Mouse (Mus musculus) CH12.LX (cell line): ENCODE data around the gene Tpx2. TPM values are rescaled to one million over a fixed set of nuclear protein-coding genes. Genes with fewer than 3 reads are reported as not detected.

ENCODE experiments used
- DNase-seq: peaks from one replicate; pipeline ENCODE4 v3.0.0-alpha.2; 2013; ENCODE audit errors: extremely low read depth
- H3K27ac ChIP-seq: 2 replicates; pipeline ENCODE4 v1.5.1; 2012; ENCODE audit warnings: low read depth, mild to moderate bottlenecking, control low read depth, moderate library complexity; ENCODE audit not compliant: insufficient read depth
- H3K27me3 ChIP-seq: replicated peaks from 2 replicates; pipeline ENCODE3; 2012; ENCODE audit warnings: inconsistent platforms
- H3K36me3 ChIP-seq, 2 experiments: replicated peaks in 1 of 2; 2 replicates each; pipeline versions ENCODE3 to v1.6.1; 2012; ENCODE audit warnings: inconsistent platforms in 1 of 2, low read length in 1 of 2, mild to moderate bottlenecking in 1 of 2, mixed read lengths in 1 of 2, moderate library complexity in 1 of 2; ENCODE audit not compliant: control insufficient read depth in 1 of 2, insufficient read depth in 1 of 2
- H3K4me1 ChIP-seq, 2 experiments: 2 replicates each; pipeline ENCODE4 v1.6.1; 2012; ENCODE audit warnings: inconsistent platforms in 1 of 2, moderate library complexity in 1 of 2; ENCODE audit not compliant: insufficient read depth in 2 of 2, control insufficient read depth in 1 of 2
- H3K4me2 ChIP-seq: 2 replicates; pipeline ENCODE4 v1.6.1; 2012; ENCODE audit warnings: low read depth, mild to moderate bottlenecking, control low read depth; ENCODE audit not compliant: poor library complexity, insufficient read depth, severe bottlenecking
- H3K4me3 ChIP-seq, 3 experiments: fragments of 150-350 bp in 1 of 3; sonication (generic) in 1 of 3; replicated peaks in 1 of 3; 2 replicates each; pipeline versions ENCODE3 to v1.5.1; 2011 to 2012; ENCODE audit warnings: low read depth in 2 of 3, low read length in 2 of 3, mild to moderate bottlenecking in 2 of 3, moderate library complexity in 2 of 3, control low read depth in 1 of 3, improper control_type of control experiment in 1 of 3, inconsistent platforms in 1 of 3, mixed read lengths in 1 of 3; ENCODE audit not compliant: poor library complexity in 1 of 3
- H3K79me2 ChIP-seq: replicated peaks from 2 replicates; pipeline ENCODE4 v1.6.1; 2012; ENCODE audit warnings: mild to moderate bottlenecking, moderate library complexity; ENCODE audit not compliant: control insufficient read depth, poor library complexity, insufficient read depth, severe bottlenecking; ENCODE audit errors: extremely low read depth
- H3K9ac ChIP-seq: 2 replicates; pipeline ENCODE4 v1.6.1; 2012; ENCODE audit warnings: low read depth, mild to moderate bottlenecking, control low read depth, moderate library complexity; ENCODE audit not compliant: insufficient read depth
- H3K9me3 ChIP-seq: replicated peaks from 2 replicates; pipeline ENCODE3; 2012; ENCODE audit warnings: low read length, inconsistent platforms, mixed read lengths
- CHD2 ChIP-seq: IDR thresholded peaks from 2 replicates; pipeline ENCODE4 v1.6.1; 2011; ENCODE audit warnings: low read length, improper control_type of control experiment
- CTCF ChIP-seq, 2 experiments: IDR thresholded peaks in 1 of 2; conservative IDR thresholded peaks in 1 of 2; 2 replicates each; pipeline ENCODE4 v1.5.1; 2011 to 2012; ENCODE audit warnings: low read depth in 2 of 2, low read length in 2 of 2, improper control_type of control experiment in 1 of 2, inconsistent platforms in 1 of 2, mild to moderate bottlenecking in 1 of 2, moderate library complexity in 1 of 2
- E2F4 ChIP-seq: IDR thresholded peaks from 2 replicates; pipeline ENCODE4 v1.6.1; 2011; ENCODE audit warnings: low read depth, low read length, improper control_type of control experiment; ENCODE audit not compliant: insufficient replicate concordance
- ETS1 ChIP-seq: conservative IDR thresholded peaks from 2 replicates; pipeline ENCODE4 v1.6.1; 2012; ENCODE audit warnings: low read depth, mild to moderate bottlenecking, inconsistent platforms, low read length, improper control_type of control experiment, moderate library complexity
- GABPA ChIP-seq: IDR thresholded peaks from 2 replicates; pipeline ENCODE4 v1.6.1; 2012; ENCODE audit warnings: low read depth, low read length, improper control_type of control experiment, inconsistent platforms; ENCODE audit not compliant: insufficient replicate concordance
- IRF4 ChIP-seq: IDR thresholded peaks from 2 replicates; pipeline ENCODE4 v1.6.1; 2014; ENCODE audit warnings: low read depth, mild to moderate bottlenecking, inconsistent platforms, low read length, improper control_type of control experiment
- JUND ChIP-seq: conservative IDR thresholded peaks from 2 replicates; pipeline ENCODE4 v1.6.1; 2011; ENCODE audit warnings: low read depth, low read length, improper control_type of control experiment
- MAFK ChIP-seq: IDR thresholded peaks from 2 replicates; pipeline ENCODE4 v1.6.1; 2011; ENCODE audit warnings: low read length, improper control_type of control experiment; ENCODE audit not compliant: insufficient replicate concordance
- MAX ChIP-seq: IDR thresholded peaks from 2 replicates; pipeline ENCODE4 v1.6.1; 2011; ENCODE audit warnings: low read length, improper control_type of control experiment
- MEF2A ChIP-seq: IDR thresholded peaks from 2 replicates; pipeline ENCODE4 v1.6.1; 2014; ENCODE audit warnings: low read depth, mild to moderate bottlenecking, inconsistent platforms, low read length, improper control_type of control experiment, borderline replicate concordance
- MXI1 ChIP-seq: IDR thresholded peaks from 2 replicates; pipeline ENCODE4 v1.6.1; 2011; ENCODE audit warnings: mild to moderate bottlenecking, low read depth, low read length, improper control_type of control experiment
- POLR2A ChIP-seq: IDR thresholded peaks from 2 replicates; pipeline ENCODE4 v1.6.1; 2011; ENCODE audit warnings: low read depth, mild to moderate bottlenecking, improper control_type of control experiment, low read length
- POLR2AphosphoS2 ChIP-seq: IDR thresholded peaks from 2 replicates; pipeline ENCODE4 v1.6.1; 2011; ENCODE audit warnings: low read depth, low read length, improper control_type of control experiment
- SIN3A ChIP-seq: IDR thresholded peaks from 2 replicates; pipeline ENCODE4 v1.6.1; 2012; ENCODE audit warnings: low read length, improper control_type of control experiment, inconsistent platforms
- ZMIZ1 ChIP-seq: IDR thresholded peaks from 2 replicates; pipeline ENCODE4 v1.6.1; 2012; ENCODE audit warnings: low read depth, mild to moderate bottlenecking, inconsistent platforms, low read length, improper control_type of control experiment
- dilution Hi-C: fragments of 300-500 bp; cut with MboI; formaldehyde crosslinking; loops from 2 replicates; pipeline ENCODE4 v1.14.3; 2020; ENCODE audit warnings: low sequenced_read_pairs; ENCODE audit not compliant: extremely low pct_unique_long_range_greater_than_20kb, extremely low pct_ligation_motif_present
- in situ Hi-C: fragments of 300-500 bp; cut with MboI; formaldehyde crosslinking; loops from 3 replicates; pipeline ENCODE4 v1.14.3; 2019; ENCODE audit warnings: low sequenced_read_pairs, low pct_ligation_motif_present, low pct_unique_long_range_greater_than_20kb, mixed read lengths
- polyA plus RNA-seq: library from polyadenylated mRNA; unstranded; fragments of >175 nt; gene quantifications from 2 replicates; pipeline ENCODE4 v1.2.1, GENCODE M21; 2012; ENCODE audit warnings: low read depth; ENCODE audit not compliant: insufficient read length
- total RNA-seq, 2 experiments: library from RNA; depleted of rRNA; stranded (reverse); fragments of 300-350 nt in 1 of 2; fragments of >200 nt in 1 of 2; gene quantifications; 2 replicates each; pipeline ENCODE4 v1.2.3; 2012 to 2014

Tpx2 gene
- total and polyA plus RNA-seq, 3 experiments, result 66.1 to 127 (median 98.0) TPM

DNA sequence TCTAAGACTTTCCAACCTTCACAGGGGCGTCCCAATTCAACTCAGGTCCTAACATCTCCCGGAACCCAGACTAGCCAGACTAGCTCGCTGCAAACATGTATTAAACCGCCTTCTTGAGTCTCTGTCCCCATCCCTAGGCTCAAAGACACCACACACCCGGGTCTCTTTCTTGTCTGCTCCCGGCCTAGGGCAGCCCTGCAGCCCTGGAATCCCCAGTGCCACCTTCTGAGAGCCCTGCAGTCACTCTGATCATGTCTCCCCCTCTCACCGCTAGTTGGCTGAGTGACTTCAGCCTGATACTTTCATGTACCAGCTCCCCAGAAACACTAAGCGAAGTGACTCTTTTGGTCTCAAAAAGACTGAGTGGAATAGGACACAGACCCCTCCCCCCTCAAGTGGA lies 95.8 kb downstream of the Tpx2 start:
- no peak for TF ChIP-seq MXI1
- no peak for TF ChIP-seq E2F4
- no peak for TF ChIP-seq CHD2
- TF ChIP-seq ETS1, result no peak
- TF ChIP-seq MEF2A, result no peak
- TF ChIP-seq GABPA, result no peak
- TF ChIP-seq MAFK, result no peak
- no peak for TF ChIP-seq SIN3A
- H3K4me2 ChIP-seq, result no peak overlapping the region
- peaks cover 0 to 15% of the 10 kb centered on the region in 2 experiments; a peak in 2 of 4 replicates for H3K4me1 ChIP-seq
- no peak overlapping the region for H3K9ac ChIP-seq
- no peaks in the 10 kb centered on the region for H3K36me3 ChIP-seq
- no peak for DNase-seq
- H3K79me2 ChIP-seq, result no peaks in the 10 kb centered on the region
- dilution Hi-C loops, result no loop called here
- H3K27ac ChIP-seq, result no peak overlapping the region
- peaks cover 92% of the 10 kb centered on the region for H3K27me3 ChIP-seq
- no peaks in the 10 kb centered on the region for H3K9me3 ChIP-seq
- no peak overlapping the region for H3K4me3 ChIP-seq
- in situ Hi-C loops, result no loop called here

GRCm38 (mm10) chr2:152944013-152944412 lies 96.2 kb downstream of the Tpx2 start:
- Histone ChIP-seq H3K27ac (no peak overlapping the region), H3K4me3 (no peak overlapping the region), H3K79me2 (no peaks in the 10 kb centered on the region), H3K9ac (no peak overlapping the region), H3K9me3 (no peaks in the 10 kb centered on the region), H3K27me3 (peaks cover 92% of the 10 kb centered on the region), H3K4me2 (no peak overlapping the region), H3K4me1 (peaks cover 0 to 15% of the 10 kb centered on the region in 2 experiments; a peak in 2 of 4 replicates), H3K36me3 (no peaks in the 10 kb centered on the region)
- TF ChIP-seq POLR2AphosphoS2 (no peak), CHD2 (no peak), IRF4 (no peak), CTCF (conservative IDR thresholded peaks at IDR 0.05 in 1 of 2, IDR thresholded peaks at IDR 0.05 in 1 of 2; ENCODE audit: low read depth in 2 of 2, low read length in 2 of 2) (no peak), GABPA (no peak), POLR2A (no peak), MAX (no peak), JUND (no peak), ZMIZ1 (no peak)
- dilution Hi-C loops (no loop called here), in situ Hi-C loops (no loop called here)
- no peak for DNase-seq

Other genes starting within 250 kb of the Tpx2 start
- not detected in 2 replicates for gene Defb45, start 248.6 kb upstream of the Tpx2 start, total RNA-seq (2012; rRNA removed)
- not detected in 2 replicates for gene Defb45, start 248.6 kb upstream of the Tpx2 start, total RNA-seq (2014; rRNA removed)
- not detected in 2 replicates for gene Defb45, start 248.6 kb upstream of the Tpx2 start, polyA plus RNA-seq
- gene Defb36, start 243.6 kb upstream of the Tpx2 start, total RNA-seq (2012; rRNA removed), result not detected in 2 replicates
- gene Defb36, start 243.6 kb upstream of the Tpx2 start, total RNA-seq (2014; rRNA removed), result not detected in 2 replicates
- gene Defb36, start 243.6 kb upstream of the Tpx2 start, polyA plus RNA-seq, result not detected in 2 replicates
- gene Defb25, start 224.9 kb upstream of the Tpx2 start, total RNA-seq (2012; rRNA removed), result 0.84 TPM in 1 of 2 replicates, not detected in the other
- gene Defb25, start 224.9 kb upstream of the Tpx2 start, total RNA-seq (2014; rRNA removed), result not detected in 2 replicates
- gene Defb25, start 224.9 kb upstream of the Tpx2 start, polyA plus RNA-seq, result 0.94 and 1.8 TPM in 2 replicates
- 0.13 and 0.55 TPM in 2 replicates for gene Rem1, start 221.0 kb upstream of the Tpx2 start, total RNA-seq (2012; rRNA removed)
- 0.74 and 0.82 TPM in 2 replicates for gene Rem1, start 221.0 kb upstream of the Tpx2 start, total RNA-seq (2014; rRNA removed)
- gene Rem1, start 221.0 kb upstream of the Tpx2 start, polyA plus RNA-seq, result 0.70 and 0.80 TPM in 2 replicates
- gene H13, start 178.5 kb upstream of the Tpx2 start, total RNA-seq (2012; rRNA removed), result 137 and 145 TPM in 2 replicates
- gene H13, start 178.5 kb upstream of the Tpx2 start, total RNA-seq (2014; rRNA removed), result 105 and 116 TPM in 2 replicates
- 161 and 175 TPM in 2 replicates for gene H13, start 178.5 kb upstream of the Tpx2 start, polyA plus RNA-seq
- gene Mcts2, start 160.9 kb upstream of the Tpx2 start, total RNA-seq (2012; rRNA removed), result 3.3 and 5.4 TPM in 2 replicates
- gene Mcts2, start 160.9 kb upstream of the Tpx2 start, total RNA-seq (2014; rRNA removed), result 0.95 and 1.5 TPM in 2 replicates
- 3.2 and 3.8 TPM in 2 replicates for gene Mcts2, start 160.9 kb upstream of the Tpx2 start, polyA plus RNA-seq
- gene Id1, start 111.7 kb upstream of the Tpx2 start, total RNA-seq (2012; rRNA removed), result 0.38 and 0.93 TPM in 2 replicates
- gene Id1, start 111.7 kb upstream of the Tpx2 start, total RNA-seq (2014; rRNA removed), result not detected in 2 replicates
- gene Id1, start 111.7 kb upstream of the Tpx2 start, polyA plus RNA-seq, result not detected in 2 replicates
- gene Cox4i2, start 93.8 kb upstream of the Tpx2 start, total RNA-seq (2012; rRNA removed), result not detected in 2 replicates
- gene Cox4i2, start 93.8 kb upstream of the Tpx2 start, total RNA-seq (2014; rRNA removed), result not detected in 2 replicates
- gene Cox4i2, start 93.8 kb upstream of the Tpx2 start, polyA plus RNA-seq, result not detected in 2 replicates
- 47.7 and 80.3 TPM in 2 replicates for gene Bcl2l1, start 16.2 kb upstream of the Tpx2 start, total RNA-seq (2012; rRNA removed)
- gene Bcl2l1, start 16.2 kb upstream of the Tpx2 start, total RNA-seq (2014; rRNA removed), result 13.7 and 21.3 TPM in 2 replicates
- 33.2 and 34.5 TPM in 2 replicates for gene Bcl2l1, start 16.2 kb upstream of the Tpx2 start, polyA plus RNA-seq
- 0.47 and 0.97 TPM in 2 replicates for gene Mylk2, start 63.4 kb downstream of the Tpx2 start, total RNA-seq (2012; rRNA removed)
- gene Mylk2, start 63.4 kb downstream of the Tpx2 start, total RNA-seq (2014; rRNA removed), result 1.3 TPM in 2 replicates
- 2.4 TPM in 2 replicates for gene Mylk2, start 63.4 kb downstream of the Tpx2 start, polyA plus RNA-seq
- 6.1 and 7.1 TPM in 2 replicates for gene Foxs1, start 85.2 kb downstream of the Tpx2 start, total RNA-seq (2012; rRNA removed)
- 7.8 and 9.1 TPM in 2 replicates for gene Foxs1, start 85.2 kb downstream of the Tpx2 start, total RNA-seq (2014; rRNA removed)
- 7.6 and 9.5 TPM in 2 replicates for gene Foxs1, start 85.2 kb downstream of the Tpx2 start, polyA plus RNA-seq
- gene Dusp15, start 103.7 kb downstream of the Tpx2 start, total RNA-seq (2012; rRNA removed), result 0.08 TPM in 1 of 2 replicates, not detected in the other
- not detected in 2 replicates for gene Dusp15, start 103.7 kb downstream of the Tpx2 start, total RNA-seq (2014; rRNA removed)
- gene Dusp15, start 103.7 kb downstream of the Tpx2 start, polyA plus RNA-seq, result 0.13 and 0.16 TPM in 2 replicates
- 1.4 and 1.7 TPM in 2 replicates for gene Ttll9, start 114.5 kb downstream of the Tpx2 start, total RNA-seq (2012; rRNA removed)
- gene Ttll9, start 114.5 kb downstream of the Tpx2 start, total RNA-seq (2014; rRNA removed), result 1.5 and 1.6 TPM in 2 replicates
- gene Ttll9, start 114.5 kb downstream of the Tpx2 start, polyA plus RNA-seq, result 1.7 and 1.9 TPM in 2 replicates
- 50.9 and 65.1 TPM in 2 replicates for gene Pdrg1, start 167.5 kb downstream of the Tpx2 start, total RNA-seq (2012; rRNA removed)
- 24.5 and 26.1 TPM in 2 replicates for gene Pdrg1, start 167.5 kb downstream of the Tpx2 start, total RNA-seq (2014; rRNA removed)
- 54.9 and 56.4 TPM in 2 replicates for gene Pdrg1, start 167.5 kb downstream of the Tpx2 start, polyA plus RNA-seq
- not detected in 2 replicates for gene Xkr7, start 183.9 kb downstream of the Tpx2 start, total RNA-seq (2012; rRNA removed)
- gene Xkr7, start 183.9 kb downstream of the Tpx2 start, total RNA-seq (2014; rRNA removed), result not detected in 2 replicates
- not detected in 2 replicates for gene Xkr7, start 183.9 kb downstream of the Tpx2 start, polyA plus RNA-seq
- gene Ccm2l, start 218.0 kb downstream of the Tpx2 start, total RNA-seq (2012; rRNA removed), result not detected in 2 replicates
- not detected in 2 replicates for gene Ccm2l, start 218.0 kb downstream of the Tpx2 start, total RNA-seq (2014; rRNA removed)
- gene Ccm2l, start 218.0 kb downstream of the Tpx2 start, polyA plus RNA-seq, result not detected in 2 replicates